Mouse (Mus musculus): ENCODE data around the gene Znrf1. TPM values are rescaled to one million over a fixed set of nuclear protein-coding genes. Genes with fewer than 3 reads are reported as not detected.

Znrf1 gene
- polyA plus RNA-seq, 1 experiment: 25.7 TPM

GRCm38 (mm10) chr8:111501724-111502464 is 34.0 kb upstream of the Znrf1 start:
- Histone ChIP-seq H3K4me1 (ENCODE audit: control insufficient read depth, insufficient read depth, insufficient read length, low read length) (no peaks in the 10 kb centered on the region), H3K27ac (ENCODE audit: insufficient read depth, low read depth, low read length) (no peak overlapping the region), H3K27me3 (ENCODE audit: control insufficient read depth, insufficient read depth, low read length) (no peaks in the 10 kb centered on the region), H3K36me3 (ENCODE audit: control insufficient read depth, insufficient read depth, low read length) (no peaks in the 10 kb centered on the region), H3K4me3 (ENCODE audit: low read depth, low read length) (no peak overlapping the region)
- 69% methylated on average over 11 of the region's 11 CpGs for WGBS
- TF ChIP-seq POLR2A (IDR thresholded peaks at IDR 0.05; ENCODE audit: low read depth, low read length) (no peak), CTCF (IDR thresholded peaks at IDR 0.05; ENCODE audit: extremely low read depth, insufficient read length, insufficient replicate concordance, low read depth, low read length) (no peak)

GRCm38 (mm10) chr8:111508566-111508965 is 27.3 kb upstream of the Znrf1 start:
- Histone ChIP-seq H3K4me3 (ENCODE audit: low read depth, low read length) (no peak overlapping the region), H3K27ac (ENCODE audit: insufficient read depth, low read depth, low read length) (no peak overlapping the region), H3K36me3 (ENCODE audit: control insufficient read depth, insufficient read depth, low read length) (no peaks in the 10 kb centered on the region), H3K27me3 (ENCODE audit: control insufficient read depth, insufficient read depth, low read length) (no peaks in the 10 kb centered on the region), H3K4me1 (ENCODE audit: control insufficient read depth, insufficient read depth, insufficient read length, low read length) (no peaks in the 10 kb centered on the region)
- no peak for TF ChIP-seq POLR2A (IDR thresholded peaks at IDR 0.05; ENCODE audit: low read depth, low read length)
- TF ChIP-seq CTCF (IDR thresholded peaks at IDR 0.05; ENCODE audit: extremely low read depth, insufficient read length, insufficient replicate concordance, low read depth, low read length): no peak
- WGBS: 46% methylated on average over 2 of the region's 2 CpGs

- no peak overlapping the region for H3K4me3 ChIP-seq (ENCODE audit: low read depth, low read length)
- H3K27me3 ChIP-seq (ENCODE audit: control insufficient read depth, insufficient read depth, low read length): no peaks in the 10 kb centered on the region
- no peak overlapping the region for H3K27ac ChIP-seq (ENCODE audit: insufficient read depth, low read depth, low read length)
- no peaks in the 10 kb centered on the region for H3K36me3 ChIP-seq (ENCODE audit: control insufficient read depth, insufficient read depth, low read length)
- TF ChIP-seq POLR2A (IDR thresholded peaks at IDR 0.05; ENCODE audit: low read depth, low read length) (no peak), CTCF (IDR thresholded peaks at IDR 0.05; ENCODE audit: extremely low read depth, insufficient read length, insufficient replicate concordance, low read depth, low read length) (no peak)
- WGBS: 69% methylated on average over 11 of the region's 11 CpGs
- no peaks in the 10 kb centered on the region for H3K4me1 ChIP-seq (ENCODE audit: control insufficient read depth, insufficient read depth, insufficient read length, low read length)
These were observed 26.6 kb upstream of the Znrf1 start for GRCm38 (mm10) chr8:111509278-111509677.

GRCm38 (mm10) chr8:111510401-111510800 is 25.5 kb upstream of the Znrf1 start:
- Histone ChIP-seq H3K27me3 (ENCODE audit: control insufficient read depth, insufficient read depth, low read length) (no peaks in the 10 kb centered on the region), H3K4me3 (ENCODE audit: low read depth, low read length) (no peak overlapping the region), H3K4me1 (ENCODE audit: control insufficient read depth, insufficient read depth, insufficient read length, low read length) (no peaks in the 10 kb centered on the region), H3K36me3 (ENCODE audit: control insufficient read depth, insufficient read depth, low read length) (no peaks in the 10 kb centered on the region), H3K27ac (ENCODE audit: insufficient read depth, low read depth, low read length) (no peak overlapping the region)
- TF ChIP-seq CTCF (IDR thresholded peaks at IDR 0.05; ENCODE audit: extremely low read depth, insufficient read length, insufficient replicate concordance, low read depth, low read length) (no peak), POLR2A (IDR thresholded peaks at IDR 0.05; ENCODE audit: low read depth, low read length) (no peak)
- 58% methylated on average over 4 of the region's 4 CpGs for WGBS

GRCm38 (mm10) chr8:111512941-111513340 is 23.0 kb upstream of the Znrf1 start:
- Histone ChIP-seq H3K4me1 (ENCODE audit: control insufficient read depth, insufficient read depth, insufficient read length, low read length) (no peaks in the 10 kb centered on the region), H3K27me3 (ENCODE audit: control insufficient read depth, insufficient read depth, low read length) (no peaks in the 10 kb centered on the region), H3K4me3 (ENCODE audit: low read depth, low read length) (no peak overlapping the region), H3K27ac (ENCODE audit: insufficient read depth, low read depth, low read length) (no peak overlapping the region), H3K36me3 (ENCODE audit: control insufficient read depth, insufficient read depth, low read length) (no peaks in the 10 kb centered on the region)
- TF ChIP-seq CTCF (IDR thresholded peaks at IDR 0.05; ENCODE audit: extremely low read depth, insufficient read length, insufficient replicate concordance, low read depth, low read length) (no peak), POLR2A (IDR thresholded peaks at IDR 0.05; ENCODE audit: low read depth, low read length) (no peak)
- WGBS: 87% methylated on average over 7 of the region's 7 CpGs

GRCm38 (mm10) chr8:111513446-111513845 is 22.5 kb upstream of the Znrf1 start:
- TF ChIP-seq POLR2A (IDR thresholded peaks at IDR 0.05; ENCODE audit: low read depth, low read length): no peak
- no peak for TF ChIP-seq CTCF (IDR thresholded peaks at IDR 0.05; ENCODE audit: extremely low read depth, insufficient read length, insufficient replicate concordance, low read depth, low read length)
- 89% methylated on average over 8 of the region's 8 CpGs for WGBS

GRCm38 (mm10) chr8:111516451-111517035 is 19.4 kb upstream of the Znrf1 start:
- H3K27ac ChIP-seq (ENCODE audit: insufficient read depth, low read depth, low read length): no peak overlapping the region
- WGBS: 86% methylated on average over 7 of the region's 7 CpGs
- H3K36me3 ChIP-seq (ENCODE audit: control insufficient read depth, insufficient read depth, low read length): no peaks in the 10 kb centered on the region
- H3K27me3 ChIP-seq (ENCODE audit: control insufficient read depth, insufficient read depth, low read length): no peaks in the 10 kb centered on the region
- no peak overlapping the region for H3K4me3 ChIP-seq (ENCODE audit: low read depth, low read length)
- peaks cover 2% of the 10 kb centered on the region; the same call in 1 of the 2 replicates for H3K4me1 ChIP-seq (ENCODE audit: control insufficient read depth, insufficient read depth, insufficient read length, low read length)
- TF ChIP-seq POLR2A (IDR thresholded peaks at IDR 0.05; ENCODE audit: low read depth, low read length) (no peak), CTCF (IDR thresholded peaks at IDR 0.05; ENCODE audit: extremely low read depth, insufficient read length, insufficient replicate concordance, low read depth, low read length) (no peak)

More at GRCm38 (mm10) chr8:111513446-111513845, 22.5 kb upstream of the Znrf1 start:
- no peak overlapping the region for H3K27ac ChIP-seq (ENCODE audit: insufficient read depth, low read depth, low read length)
- no peaks in the 10 kb centered on the region for H3K27me3 ChIP-seq (ENCODE audit: control insufficient read depth, insufficient read depth, low read length)
- H3K36me3 ChIP-seq (ENCODE audit: control insufficient read depth, insufficient read depth, low read length): no peaks in the 10 kb centered on the region
- H3K4me3 ChIP-seq (ENCODE audit: low read depth, low read length): no peak overlapping the region
- H3K4me1 ChIP-seq (ENCODE audit: control insufficient read depth, insufficient read depth, insufficient read length, low read length): no peaks in the 10 kb centered on the region

All from small intestine, adult 2 months (tissue).